Mouse (Mus musculus) induced T-regulatory cell, adult 2 months (primary cell): Measurements from ENCODE around the gene Rsrp1.

ENCODE experiments used
- DNase-seq: peaks from one replicate; pipeline ENCODE4 v3.0.0-alpha.2; 2012; ENCODE audit warnings: low read depth

Gene Rsrp1

DNA sequence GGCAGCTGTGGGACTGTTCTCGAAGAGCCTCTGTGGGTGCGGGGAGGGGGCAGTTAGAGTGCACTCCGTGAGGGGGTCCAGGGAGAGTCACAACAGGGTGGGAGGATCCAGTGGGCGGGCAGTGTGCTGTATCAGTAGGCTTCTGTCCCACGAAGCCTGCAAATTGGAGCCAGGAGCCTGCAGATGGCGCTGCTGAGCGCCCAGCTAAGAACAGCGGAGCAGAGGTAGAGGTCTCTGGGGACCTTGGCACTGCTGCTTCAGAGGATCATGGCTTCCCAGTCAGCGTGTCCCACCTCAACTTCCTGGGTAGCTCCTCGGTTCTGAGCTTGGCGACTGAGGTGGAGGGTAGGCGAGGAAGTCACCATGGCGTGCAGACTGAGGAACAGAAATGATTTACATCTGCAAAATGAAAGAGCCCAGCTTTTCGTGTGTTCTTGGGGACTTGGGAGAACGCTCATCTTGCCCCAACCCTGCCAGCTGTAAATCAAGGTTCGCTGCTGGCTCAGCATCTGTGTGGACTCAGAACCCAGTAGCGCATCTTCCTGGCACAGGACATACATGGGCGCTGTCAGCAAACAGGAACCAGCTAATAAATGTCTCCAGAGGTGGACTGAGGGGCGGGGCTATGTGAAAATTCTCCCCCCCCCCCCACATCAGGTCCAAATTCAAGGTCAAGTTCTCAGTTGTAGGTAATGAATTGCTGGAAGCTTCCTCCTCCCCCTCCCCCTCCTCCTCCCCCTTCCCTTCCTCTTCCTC, 39.8 kb downstream of the Rsrp1 start:
- peak; percentile 88 for DNase-seq

DNA sequence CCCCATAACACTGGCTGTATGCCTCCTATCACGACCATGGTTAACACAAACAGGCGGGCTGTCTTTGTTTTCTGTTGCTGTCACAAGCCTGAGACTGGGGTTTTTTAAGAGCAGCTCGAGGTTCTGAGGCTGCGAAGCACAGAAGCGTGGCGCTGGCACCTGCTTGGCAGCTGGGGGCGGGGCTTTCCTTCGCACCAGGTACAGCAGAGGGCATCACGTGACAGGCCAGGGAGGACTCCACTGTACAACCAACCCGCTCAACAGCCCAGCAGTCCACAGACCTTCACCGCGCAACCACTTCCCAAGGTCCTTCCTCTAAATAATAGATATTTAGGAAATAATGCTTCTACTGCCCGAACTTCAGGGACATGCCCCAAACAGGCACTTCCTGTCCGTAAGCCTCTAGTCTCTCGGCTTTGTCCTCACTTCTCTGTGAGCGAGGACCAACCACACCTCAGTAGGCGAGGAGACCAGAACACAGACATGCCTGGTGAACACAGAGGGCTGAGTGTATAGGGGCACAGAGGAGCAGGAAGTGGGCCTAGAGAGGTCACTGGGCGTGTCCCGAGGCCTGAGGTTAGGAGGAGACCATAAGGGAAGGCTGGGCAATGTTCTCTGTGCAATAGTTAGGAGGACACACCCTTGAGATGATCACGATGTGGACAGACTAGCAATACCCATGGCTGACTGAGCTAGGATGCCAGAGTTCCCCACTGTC, 44.7 kb downstream of the Rsrp1 start:
- no peak for DNase-seq

DNA sequence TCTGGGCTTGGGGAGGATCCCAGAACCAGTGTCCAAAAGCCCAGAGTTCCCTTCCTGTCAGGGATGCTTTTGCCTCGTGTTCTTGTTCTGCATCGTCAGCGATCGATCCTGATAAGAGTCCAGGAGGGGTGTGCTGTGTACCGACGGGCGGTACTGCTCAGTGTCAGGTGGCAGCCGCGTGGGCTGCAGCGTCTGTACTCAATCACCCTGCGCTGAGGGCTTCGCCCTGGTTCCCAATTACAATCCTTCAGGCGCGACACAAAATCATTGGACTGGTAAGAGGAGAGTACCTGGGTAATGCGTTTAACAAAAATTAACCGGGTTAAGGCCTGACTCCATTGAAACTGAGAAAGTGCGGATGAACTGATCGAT, 45.2 kb downstream of the Rsrp1 start:
- no peak for DNase-seq

DNA sequence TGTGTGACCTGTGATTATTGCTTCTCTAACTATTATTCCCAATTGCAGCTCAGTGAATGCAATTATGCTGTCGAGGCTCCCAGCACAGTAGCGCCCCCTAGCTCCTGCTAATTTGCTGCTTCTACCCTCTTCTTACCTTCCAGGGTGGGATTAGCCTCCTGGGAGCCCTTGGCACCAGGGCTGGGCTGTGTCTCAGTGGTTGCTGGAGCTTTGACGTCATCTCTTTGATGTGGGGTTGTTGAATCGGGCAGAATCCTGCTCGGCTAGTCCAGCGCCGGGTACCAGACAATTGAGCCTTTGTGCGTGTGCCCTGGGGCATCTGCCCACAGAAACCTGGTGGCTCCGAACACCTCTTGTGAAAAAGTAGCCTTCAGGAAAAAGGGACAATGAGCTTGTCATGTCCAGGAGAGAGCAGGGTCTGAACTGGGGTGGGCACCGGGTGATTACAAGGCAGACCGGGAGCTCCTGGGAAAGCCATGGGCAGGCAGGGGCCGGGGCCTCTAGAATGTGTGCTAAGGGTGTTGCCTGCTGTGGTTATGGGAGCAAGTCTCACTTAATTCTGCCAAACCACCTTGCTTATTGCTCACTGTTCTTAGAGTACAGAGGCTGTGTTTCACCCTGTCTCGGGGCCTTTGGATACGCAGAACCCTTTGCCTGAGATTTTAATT, 52.0 kb downstream of the Rsrp1 start:
- no peak for DNase-seq

DNA sequence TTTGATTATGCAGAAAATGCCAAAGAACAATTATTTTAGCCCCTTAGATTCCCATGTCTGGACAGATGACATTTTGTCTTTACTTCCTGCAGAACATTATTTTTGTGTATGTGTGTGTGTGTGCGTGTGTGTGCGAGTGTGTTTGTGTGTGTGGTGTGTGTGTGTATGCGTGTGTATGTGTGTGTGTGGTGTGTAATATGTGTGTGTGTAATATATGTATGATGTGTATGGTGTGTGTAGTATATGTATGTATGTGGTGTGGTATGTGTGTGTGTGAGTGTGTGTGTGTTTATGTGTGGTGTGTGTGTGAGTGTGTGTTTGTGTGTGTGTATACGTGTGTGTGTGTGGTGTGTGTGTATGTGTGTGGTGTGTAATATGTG, 52.5 kb downstream of the Rsrp1 start:
- no peak for DNase-seq
